Mouse (Mus musculus) embryonic fibroblast, embryonic 13.5 days (primary cell): Measurements from ENCODE around the gene Lhx1.

Experiments
- CTCF ChIP-seq: IDR thresholded peaks from 2 replicates; pipeline ENCODE4 v1.5.1; 2011; ENCODE audit warnings: mild to moderate bottlenecking, control low read depth, low read length, moderate library complexity, borderline replicate concordance; ENCODE audit not compliant: insufficient read depth
- POLR2A ChIP-seq: IDR thresholded peaks from 2 replicates; pipeline ENCODE4 v1.6.1; 2011; ENCODE audit warnings: low read depth, mild to moderate bottlenecking, control low read depth, low read length, moderate library complexity

DNA sequence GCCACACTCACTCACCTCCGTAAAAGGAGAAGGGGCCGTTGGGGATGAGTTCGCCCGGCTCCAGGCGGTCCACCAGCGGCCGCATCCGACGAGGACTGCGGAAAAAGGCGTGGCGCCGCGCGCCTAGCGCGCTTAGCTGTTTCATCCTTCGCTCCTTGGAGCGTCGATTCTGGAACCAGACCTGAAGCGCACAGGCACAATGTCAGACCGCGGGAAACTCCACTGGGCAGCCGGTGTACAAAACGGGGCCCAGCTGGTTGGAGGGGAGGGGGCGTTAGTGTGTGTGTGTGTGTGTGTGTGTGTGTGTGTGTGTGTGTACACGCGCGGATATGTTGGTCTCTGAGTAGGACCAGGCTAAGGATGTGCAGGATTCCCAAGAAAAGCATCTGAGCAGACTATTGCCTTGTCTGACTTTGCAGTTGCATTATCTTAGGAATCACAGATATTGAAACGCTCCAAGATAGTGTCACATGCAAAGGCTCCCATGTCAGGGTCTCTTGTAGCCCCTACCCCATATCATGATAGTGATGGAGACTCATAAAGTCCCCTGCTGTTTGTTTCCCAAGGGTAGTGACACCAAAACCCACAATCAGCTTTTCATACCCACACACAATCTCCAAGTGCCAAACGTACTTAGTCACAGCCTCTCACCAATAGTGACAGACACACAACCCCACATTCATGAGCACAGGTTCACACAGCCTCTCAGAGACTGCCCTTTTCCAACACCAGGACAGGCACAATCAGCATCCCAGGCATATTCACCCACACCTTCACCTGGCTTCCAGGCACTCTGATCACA is 4.9 kb downstream of the Lhx1 start:
- TF ChIP-seq CTCF (no peak), POLR2A (no peak)
